Mouse (Mus musculus) heart, postnatal 0 days (tissue): Measurements from ENCODE around the gene Etv4. TPM values are rescaled to one million over a fixed set of nuclear protein-coding genes. Genes with fewer than 3 reads are reported as not detected.

Experiments used
- ATAC-seq: fragments of 200-750 bp; cut with Nextera tagmentation; 2 replicates; pipeline ENCODE4 v1.8.0; 2017; ENCODE audit warnings: low read depth, moderate number of reproducible peaks, moderate library complexity; ENCODE audit not compliant: insufficient read depth
- DNase-seq: peaks from one replicate; pipeline ENCODE4 v3.0.0-alpha.2; 2016; ENCODE audit warnings: low spot score
- H3K27ac ChIP-seq: fragments of 300-500 bp; sonication (generic); 2 replicates; pipeline ENCODE4 v1.5.1; 2014; ENCODE audit warnings: low read depth, mild to moderate bottlenecking
- H3K27me3 ChIP-seq: fragments of 300-500 bp; sonication (generic); 2 replicates; pipeline ENCODE4 v1.6.1; 2014; ENCODE audit warnings: low read length, mixed read lengths; ENCODE audit not compliant: control insufficient read depth, insufficient read depth
- H3K36me3 ChIP-seq: fragments of 300-500 bp; sonication (generic); replicated peaks from 2 replicates; pipeline ENCODE4 v1.6.1; 2014; ENCODE audit warnings: low read length, mixed read lengths; ENCODE audit not compliant: control insufficient read depth, insufficient read depth
- H3K4me1 ChIP-seq: fragments of 300-500 bp; sonication (generic); 2 replicates; pipeline ENCODE4 v1.6.1; 2014; ENCODE audit warnings: antibody characterized with exemption; ENCODE audit not compliant: control insufficient read depth, insufficient read depth
- H3K4me2 ChIP-seq: fragments of 300-500 bp; sonication (generic); 2 replicates; pipeline ENCODE4 v1.6.1; 2014; ENCODE audit warnings: low read depth, mild to moderate bottlenecking, low read length, moderate library complexity
- H3K4me3 ChIP-seq: fragments of 300-500 bp; sonication (generic); 2 replicates; pipeline ENCODE4 v1.5.1; 2014; ENCODE audit warnings: low read depth, low read length
- H3K9ac ChIP-seq: fragments of 300-500 bp; sonication (generic); replicated peaks from 2 replicates; pipeline ENCODE4 v1.6.1; 2014; ENCODE audit warnings: low read depth, low read length, mixed read lengths
- H3K9me3 ChIP-seq: fragments of 300-500 bp; sonication (generic); replicated peaks from 2 replicates; pipeline ENCODE4 v1.6.1; 2016; ENCODE audit warnings: low read length; ENCODE audit not compliant: control insufficient read depth
- CTCF ChIP-seq: IDR thresholded peaks from 2 replicates; pipeline ENCODE4 v1.5.1; 2016; ENCODE audit warnings: antibody characterized with exemption, control low read depth, low read depth
- EP300 ChIP-seq: IDR thresholded peaks from 2 replicates; pipeline ENCODE4 v1.6.1; 2016; ENCODE audit warnings: antibody characterized with exemption, low read depth
- WGBS: fragments of 180-500 bp; shearing (Covaris S2); extraction: QIAGEN DNeasy Blood & Tissue Kit; methylation state at CpG from one replicate; pipeline ENCODE4 v1.1.7; 2014; 5-methylcytosine and 5-hydroxymethylcytosine counted together
- polyA plus RNA-seq: library from polyadenylated mRNA; unstranded; fragments of >200 nt; fragmentation: Nextera tagmentation; extraction: Ambion mirVana; gene quantifications from 2 replicates; pipeline ENCODE4 v1.2.1, GENCODE M21; 2015
- total RNA-seq: library from RNA; depleted of rRNA; stranded (reverse); fragments of >200 nt; gene quantifications from 2 replicates; pipeline ENCODE4 v1.2.3, GENCODE M21; 2014; ENCODE audit warnings: low replicate concordance; rRNA removed

The Etv4 gene
- total and polyA plus RNA-seq, 2 experiments from 2014 or later: 2.2 to 5.2 TPM

DNA sequence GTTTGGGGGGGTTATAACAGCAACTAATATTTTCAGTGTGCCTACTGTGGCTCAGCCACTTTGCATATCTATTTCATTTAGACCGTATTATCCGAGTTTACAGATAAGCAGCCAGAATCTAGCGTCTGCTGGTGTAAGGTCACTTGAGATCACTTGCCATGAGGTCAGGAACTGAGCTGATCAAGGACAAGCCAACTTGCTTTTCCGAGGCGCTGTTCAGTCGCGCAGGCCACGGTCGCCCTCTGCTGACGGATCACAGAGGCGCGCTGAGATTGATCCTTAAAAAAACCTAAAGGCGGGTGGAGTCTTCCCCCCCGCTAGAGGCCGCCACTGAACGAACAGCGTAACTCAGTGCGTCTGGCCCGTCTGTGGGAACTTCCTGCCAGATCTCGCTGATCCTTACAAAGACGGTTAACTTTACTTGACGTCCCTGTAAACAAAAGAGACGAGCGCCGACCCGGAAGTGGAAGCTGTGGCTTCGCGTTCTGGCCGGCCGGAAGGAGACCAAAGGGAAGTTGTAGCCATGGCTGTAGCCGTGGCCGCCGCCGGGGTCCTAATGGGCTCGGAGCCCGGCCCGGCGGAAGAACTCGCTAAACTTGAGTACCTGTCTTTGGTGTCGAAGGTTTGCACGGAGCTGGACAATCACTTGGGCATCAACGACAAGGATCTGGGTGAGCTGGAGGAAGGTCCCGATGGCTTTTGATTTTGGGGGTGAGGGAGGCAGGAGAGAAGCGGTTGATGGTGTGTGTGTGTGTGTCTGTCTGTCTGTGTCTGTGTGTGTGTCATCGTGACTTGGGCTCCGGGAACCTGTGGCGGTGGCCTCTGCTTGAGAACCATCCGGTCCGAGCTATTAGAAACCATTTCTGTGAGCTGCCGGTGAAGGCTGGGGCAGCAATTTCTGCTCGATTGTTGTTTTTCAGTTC lies 52.4 kb downstream of the Etv4 start, which contains the start of gene Dhx8:
TSS of gene Dhx8 (plus strand) at position 402 of the 923 bp plus-strand sequence.
- whole genome bisulfite sequencing: under 1% methylated on average over 51 of the region's 51 CpGs
- Histone ChIP-seq H3K27me3 (no peaks in the 10 kb centered on the region), H3K27ac (peak within 1 kb of the TSS; percentile 73)

DNA sequence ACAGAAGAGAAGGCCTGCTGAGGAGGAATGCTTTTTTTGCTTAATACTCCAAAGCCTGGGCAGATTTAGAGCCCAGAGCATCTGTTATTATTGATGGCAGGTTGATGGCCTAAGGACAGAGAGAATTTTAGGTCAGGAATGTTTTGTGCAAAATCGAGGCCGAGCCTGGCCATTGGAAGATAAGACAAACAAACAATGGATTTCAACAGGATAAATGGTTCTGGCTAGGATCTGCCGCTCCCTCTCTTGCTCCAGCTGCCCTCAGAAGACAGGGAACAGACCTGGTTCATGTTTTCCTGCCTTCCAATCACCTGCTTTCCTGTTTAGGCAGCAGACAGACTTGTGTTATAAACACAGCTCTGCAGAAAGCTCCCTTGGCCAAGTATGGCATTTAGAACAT lies 55.9 kb downstream of the Etv4 start:
- DNase-seq (no peak), ATAC-seq (no peak)
- Histone ChIP-seq H3K9ac (no peak overlapping the region), H3K36me3 (no peaks in the 10 kb centered on the region), H3K4me1 (peaks cover 12% of the 10 kb centered on the region), H3K27me3 (no peaks in the 10 kb centered on the region), H3K4me3 (no peak overlapping the region), H3K9me3 (no peaks in the 10 kb centered on the region), H3K4me2 (no peak overlapping the region), H3K27ac (no peak overlapping the region)
- TF ChIP-seq CTCF (no peak), EP300 (no peak)
- 36% methylated on average over 3 of the region's 3 CpGs for WGBS

More for the DNA sequence above, 52.4 kb downstream of the Etv4 start, which contains the start of gene Dhx8:
- peak within 1 kb of the TSS; percentile 78 for H3K4me3 ChIP-seq
- peak; percentile 100 for DNase-seq
- ATAC-seq: peak; percentile 98
- H3K4me1 ChIP-seq: peaks cover 12% of the 10 kb centered on the region
- no peaks in the 10 kb centered on the region for H3K9me3 ChIP-seq
- TF ChIP-seq CTCF (peak; percentile 100), EP300 (peak; percentile 96)
- H3K36me3 ChIP-seq: peaks cover 34% of the 10 kb centered on the region
- peak within 1 kb of the TSS; percentile 87 for H3K9ac ChIP-seq
- peak within 1 kb of the TSS; percentile 90 for H3K4me2 ChIP-seq

DNA sequence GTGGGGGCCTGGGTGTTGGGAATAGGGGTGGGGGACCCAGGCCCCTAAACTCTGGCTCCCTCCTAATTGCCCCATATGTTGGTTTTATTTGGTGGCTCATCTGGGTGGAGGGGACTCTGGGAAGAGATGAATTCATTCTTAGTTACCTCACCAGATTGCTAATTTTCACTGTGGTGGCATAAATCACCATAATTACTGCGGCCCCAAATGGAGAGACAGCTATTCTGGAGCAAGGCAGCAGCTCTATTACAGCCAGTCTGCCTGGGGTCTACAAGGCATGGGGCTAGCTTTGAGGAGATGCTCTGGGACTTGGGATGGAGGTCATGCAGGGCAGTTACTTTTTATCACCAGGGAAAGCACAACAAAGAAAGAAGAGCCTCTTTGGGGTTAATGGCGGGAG lies 58.4 kb downstream of the Etv4 start:
- H3K4me1 ChIP-seq: no peaks in the 10 kb centered on the region
- H3K9ac ChIP-seq: no peak overlapping the region
- H3K36me3 ChIP-seq: no peaks in the 10 kb centered on the region
- WGBS: 62% methylated on average over 2 of the region's 2 CpGs
- DNase-seq (no peak), ATAC-seq (no peak)
- H3K27ac ChIP-seq: no peak overlapping the region
- no peak overlapping the region for H3K4me3 ChIP-seq
- no peak for TF ChIP-seq EP300
- no peak for TF ChIP-seq CTCF
- H3K4me2 ChIP-seq: no peak overlapping the region
- H3K9me3 ChIP-seq: no peaks in the 10 kb centered on the region
- no peaks in the 10 kb centered on the region for H3K27me3 ChIP-seq

DNA sequence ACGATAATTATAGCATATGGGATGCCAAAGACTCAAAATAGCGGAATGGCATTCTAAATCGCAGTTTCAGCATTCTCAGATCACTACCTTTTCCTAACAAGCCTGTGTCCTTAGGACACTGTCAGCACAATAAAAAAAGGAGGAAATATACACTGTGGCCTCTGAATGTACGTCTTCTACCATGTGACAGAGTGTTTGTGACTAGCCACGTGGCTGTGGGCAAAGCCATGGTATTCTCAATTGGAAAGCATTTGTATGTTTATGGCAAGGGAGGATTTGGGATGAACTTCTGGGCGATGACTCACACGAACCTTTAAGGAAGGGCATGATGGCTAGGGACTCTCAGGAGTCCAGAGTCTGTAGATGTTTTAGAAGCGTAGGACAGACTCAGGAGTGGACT lies 60.1 kb downstream of the Etv4 start:
- no peak for TF ChIP-seq CTCF
- TF ChIP-seq EP300: no peak
- H3K27ac ChIP-seq: no peak overlapping the region
- WGBS: 73% methylated on average over 8 of the region's 8 CpGs
- H3K9ac ChIP-seq: no peak overlapping the region
- no peak overlapping the region for H3K4me3 ChIP-seq
- no peaks in the 10 kb centered on the region for H3K27me3 ChIP-seq
- no peak for ATAC-seq
- no peak overlapping the region for H3K4me2 ChIP-seq
- DNase-seq: no peak
- H3K36me3 ChIP-seq: no peaks in the 10 kb centered on the region
- no peaks in the 10 kb centered on the region for H3K4me1 ChIP-seq
- no peaks in the 10 kb centered on the region for H3K9me3 ChIP-seq

DNA sequence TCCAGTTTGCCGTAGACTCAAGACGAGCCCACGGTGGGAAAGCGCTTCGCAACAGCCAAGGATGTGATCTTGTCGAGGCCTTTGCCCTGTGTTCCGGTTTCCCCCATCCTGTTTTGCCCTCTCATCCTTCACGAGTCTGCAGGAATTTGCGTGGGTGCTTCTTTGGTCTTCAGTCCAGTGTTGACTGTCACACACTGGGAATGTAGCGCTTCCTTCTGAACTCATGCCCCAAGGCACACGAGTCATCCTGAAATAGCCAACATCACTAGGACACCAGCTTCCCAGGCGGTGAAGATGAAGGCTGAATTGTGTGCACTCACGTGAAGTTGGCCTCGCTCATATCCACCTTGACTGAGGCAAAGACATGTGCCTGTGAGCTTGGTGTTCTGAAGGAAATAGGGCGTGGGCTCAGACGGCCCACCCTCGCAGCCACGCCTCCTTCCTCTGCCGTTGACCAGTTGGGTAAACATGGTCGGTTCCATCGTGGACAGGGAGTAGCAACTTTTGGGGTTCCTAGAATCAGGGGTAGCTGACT lies 65.1 kb downstream of the Etv4 start:
- Histone ChIP-seq H3K4me2 (no peak overlapping the region), H3K4me3 (no peak overlapping the region), H3K4me1 (no peaks in the 10 kb centered on the region), H3K27ac (no peak overlapping the region), H3K36me3 (no peaks in the 10 kb centered on the region), H3K9me3 (no peaks in the 10 kb centered on the region), H3K9ac (no peak overlapping the region), H3K27me3 (no peaks in the 10 kb centered on the region)
- TF ChIP-seq CTCF: no peak
- no peak for TF ChIP-seq EP300
- DNase-seq: no peak
- WGBS: 71% methylated on average over 21 of the region's 21 CpGs
- ATAC-seq: no peak

Other genes with a start within 250 kb of the Etv4 start
- gene Brca1, start 233.4 kb downstream of the Etv4 start, total RNA-seq: 4.7 and 5.2 TPM in 2 replicates
- gene Brca1, start 233.4 kb downstream of the Etv4 start, polyA plus RNA-seq: 0.94 and 1.9 TPM in 2 replicates
- gene Nbr1, start 233.2 kb downstream of the Etv4 start, total RNA-seq: 101 and 157 TPM in 2 replicates
- gene Nbr1, start 233.2 kb downstream of the Etv4 start, polyA plus RNA-seq: 45.1 and 47.2 TPM in 2 replicates
- gene Tmem106a, start 203.1 kb downstream of the Etv4 start, total RNA-seq: 2.7 and 8.3 TPM in 2 replicates
- 4.2 TPM in 2 replicates for gene Tmem106a, start 203.1 kb downstream of the Etv4 start, polyA plus RNA-seq
- gene Gm11634, start 186.1 kb downstream of the Etv4 start, total RNA-seq: not detected in 2 replicates
- gene Gm11634, start 186.1 kb downstream of the Etv4 start, polyA plus RNA-seq: not detected in 2 replicates
- gene Rdm1, start 158.2 kb downstream of the Etv4 start, total RNA-seq: 44.1 and 44.5 TPM in 2 replicates
- gene Rdm1, start 158.2 kb downstream of the Etv4 start, polyA plus RNA-seq: 38.1 and 40.4 TPM in 2 replicates
- 8.1 and 12.2 TPM in 2 replicates for gene Arl4d, start 119.8 kb downstream of the Etv4 start, total RNA-seq
- gene Arl4d, start 119.8 kb downstream of the Etv4 start, polyA plus RNA-seq: 9.9 and 11.3 TPM in 2 replicates
- 12.4 and 13.5 TPM in 2 replicates for gene Dhx8, start 52.5 kb downstream of the Etv4 start, total RNA-seq
- 12.6 and 13.1 TPM in 2 replicates for gene Dhx8, start 52.5 kb downstream of the Etv4 start, polyA plus RNA-seq
- 12.5 and 15.0 TPM in 2 replicates for gene Meox1, start 109.0 kb upstream of the Etv4 start, total RNA-seq
- gene Meox1, start 109.0 kb upstream of the Etv4 start, polyA plus RNA-seq: 10.9 and 12.3 TPM in 2 replicates
- gene Sost, start 181.6 kb upstream of the Etv4 start, total RNA-seq: 6.5 and 21.2 TPM in 2 replicates
- 2.7 and 2.8 TPM in 2 replicates for gene Sost, start 181.6 kb upstream of the Etv4 start, polyA plus RNA-seq
- gene Cfap97d1, start 198.9 kb upstream of the Etv4 start, total RNA-seq: not detected in 2 replicates
- not detected in 2 replicates for gene Cfap97d1, start 198.9 kb upstream of the Etv4 start, polyA plus RNA-seq
- gene Dusp3, start 201.6 kb upstream of the Etv4 start, total RNA-seq: 106 and 118 TPM in 2 replicates
- gene Dusp3, start 201.6 kb upstream of the Etv4 start, polyA plus RNA-seq: 67.9 and 75.7 TPM in 2 replicates
- gene Mpp3, start 243.1 kb upstream of the Etv4 start, total RNA-seq: 4.9 and 8.0 TPM in 2 replicates
- 1.7 and 2.2 TPM in 2 replicates for gene Mpp3, start 243.1 kb upstream of the Etv4 start, polyA plus RNA-seq